Mouse (Mus musculus) leukemia stem cell, adult 10-12 weeks (primary cell): ENCODE data around the gene Abca2. TPM values are rescaled to one million over a fixed set of nuclear protein-coding genes. Genes with fewer than 3 reads are reported as not detected.

ENCODE experiments used
- polyA plus RNA-seq: library from polyadenylated mRNA; stranded (reverse); fragments of >175 nt; gene quantifications from 2 replicates; pipeline ENCODE4 v1.2.3, GENCODE M21; 2012; ENCODE audit warnings: low replicate concordance

Gene Abca2
- 8.3 and 12.8 TPM in 2 replicates for polyA plus RNA-seq

DNA sequence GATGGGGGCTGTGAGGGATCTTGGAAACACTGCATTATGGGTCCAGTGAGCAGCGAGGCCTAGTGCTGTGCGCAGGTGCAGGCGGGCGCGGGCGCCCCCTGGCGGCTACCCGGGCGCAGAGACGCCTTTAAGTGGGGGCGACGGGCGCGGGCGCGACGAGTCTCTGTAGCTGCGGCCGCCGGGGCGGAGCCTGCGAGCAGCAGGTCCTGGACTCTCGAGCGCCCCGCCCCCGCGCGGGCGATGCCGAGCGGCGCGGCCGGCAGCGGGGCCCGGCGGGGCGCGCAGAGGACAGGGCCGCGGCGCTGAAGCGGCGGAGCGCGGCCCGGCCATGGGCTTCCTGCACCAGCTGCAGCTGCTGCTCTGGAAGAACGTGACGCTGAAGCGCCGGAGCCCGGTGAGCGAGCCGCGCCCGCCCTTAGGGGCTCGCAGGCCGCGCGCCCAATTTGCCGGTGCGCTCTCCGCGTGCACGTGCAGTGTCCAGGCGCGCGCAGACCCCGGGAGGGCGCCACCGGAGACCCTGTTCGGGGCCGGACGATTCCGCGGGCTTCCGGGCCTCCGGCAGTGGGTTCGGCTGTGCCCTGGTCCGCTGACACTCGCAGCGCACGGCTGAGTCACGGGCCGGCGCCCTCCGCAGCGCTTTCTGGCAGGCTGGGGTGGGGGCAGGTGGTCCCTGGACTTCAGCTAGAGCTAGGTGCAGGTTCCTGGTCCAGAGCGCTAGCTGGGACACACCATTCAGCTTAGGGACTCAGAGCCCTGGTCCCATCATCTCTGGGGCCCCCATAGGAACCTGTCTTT, at the start of gene Abca2:
Abca2 (plus strand) TSS at position 262 of the 795 bp plus-strand sequence.

DNA sequence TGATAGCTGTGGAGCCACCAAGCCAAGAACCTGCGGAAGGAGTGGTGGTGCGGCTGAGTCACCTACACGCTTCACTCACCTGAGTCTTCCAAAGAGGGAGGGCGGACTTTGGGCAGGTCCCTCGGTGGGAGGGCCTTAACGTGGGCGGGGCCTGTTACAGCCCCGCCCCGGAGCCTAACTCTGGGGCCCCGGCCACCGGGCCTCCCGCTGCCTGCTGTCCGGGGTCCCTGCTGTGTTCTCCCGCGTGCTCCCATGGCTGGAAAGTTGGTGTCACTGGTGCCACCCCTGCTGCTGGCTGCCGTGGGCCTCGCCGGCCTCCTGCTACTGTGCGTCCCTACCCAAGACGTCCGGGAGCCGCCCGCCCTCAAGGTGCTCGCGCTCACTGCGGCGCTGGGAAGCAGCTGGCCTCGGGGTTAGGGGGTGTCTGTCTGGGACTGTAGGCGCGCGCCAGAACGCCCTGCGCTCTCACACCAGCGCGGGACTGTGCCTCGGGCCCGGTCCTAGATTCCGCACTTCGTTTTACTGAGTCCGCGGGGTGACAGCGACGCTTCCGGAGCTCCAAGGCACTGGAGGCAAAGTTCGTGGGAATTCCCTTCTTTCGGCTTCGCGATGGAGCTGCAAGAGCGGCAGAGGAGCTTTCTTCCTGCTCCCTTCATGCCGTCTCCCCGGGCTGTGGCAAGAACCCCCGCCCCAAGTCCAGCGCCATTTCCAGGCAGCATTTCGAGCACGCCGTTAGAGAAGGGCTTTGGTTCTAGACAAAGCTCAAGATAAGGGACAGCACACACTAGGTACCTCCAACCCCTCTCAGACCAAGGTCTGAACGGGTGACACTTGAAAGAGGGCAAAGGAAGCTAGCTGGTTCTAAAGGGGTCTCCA, 32.5 kb upstream of the Abca2 start, which contains the start of gene Entpd2:
Entpd2 (plus strand) TSS at position 154 of the 876 bp plus-strand sequence.

DNA sequence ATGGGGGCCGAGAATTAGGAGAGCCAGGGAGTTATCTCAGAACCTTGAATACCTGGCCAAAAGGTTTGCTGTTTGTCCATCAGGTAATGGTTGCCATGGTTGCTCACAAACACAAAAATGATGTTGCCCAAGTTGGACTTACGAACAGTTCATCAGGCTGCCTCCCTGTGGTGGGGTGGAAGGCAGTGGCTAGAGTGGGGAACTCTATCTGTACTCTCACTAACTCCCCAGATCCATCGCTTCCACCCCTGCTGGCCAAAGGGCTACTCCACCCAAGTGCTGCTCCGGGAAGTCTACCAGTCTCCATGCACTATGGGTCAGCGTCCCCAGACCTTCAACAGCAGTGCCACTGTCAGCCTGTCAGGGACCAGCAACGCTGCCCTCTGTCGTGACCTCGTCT, 29.5 kb upstream of the Abca2 start, which contains the start of gene Npdc1:
Npdc1 (plus strand) TSS at position 301 of the 400 bp plus-strand sequence.

DNA sequence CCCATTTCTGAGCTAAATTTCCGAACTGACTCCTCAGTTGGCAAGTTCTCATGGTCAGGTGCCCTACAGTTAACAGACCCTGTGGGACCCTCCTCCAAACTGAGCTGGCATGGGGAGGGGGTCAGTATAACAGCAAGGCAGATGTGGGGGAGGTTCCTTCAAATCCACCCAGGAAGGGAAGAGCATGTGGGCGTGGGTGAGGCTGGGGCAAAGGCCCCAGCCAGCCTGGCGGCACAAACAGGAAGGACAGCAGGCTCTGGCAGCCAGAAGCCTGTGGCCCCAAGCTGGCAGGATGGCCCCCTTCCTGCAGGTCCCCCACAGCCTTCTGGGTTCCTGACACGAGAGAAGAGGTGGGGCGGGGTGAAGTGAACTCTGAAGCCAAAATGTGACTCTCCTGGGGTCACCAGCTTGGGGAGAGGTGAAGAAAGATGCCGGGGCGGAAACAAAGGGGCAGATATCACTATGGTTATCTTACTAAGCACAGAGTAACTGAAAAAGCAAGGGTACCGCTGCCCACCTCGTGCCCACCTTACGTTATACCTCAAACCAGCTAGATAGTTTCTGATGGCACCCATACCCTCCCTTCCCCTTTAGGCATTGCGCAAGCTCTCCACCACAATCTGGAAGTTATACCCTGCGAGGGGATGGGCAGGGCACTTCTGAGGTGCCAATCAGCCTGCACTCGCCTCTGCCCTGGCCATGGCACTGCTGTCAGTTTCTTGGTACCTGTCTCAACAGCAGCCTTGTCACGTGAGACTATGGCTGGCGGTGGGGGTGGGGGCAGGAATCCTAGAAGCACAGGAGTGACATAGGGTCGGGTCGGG, 5.7 kb upstream of the Abca2 start, which contains the start of gene Fut7:
Fut7 (plus strand) TSS at position 681 of the 824 bp plus-strand sequence.

DNA sequence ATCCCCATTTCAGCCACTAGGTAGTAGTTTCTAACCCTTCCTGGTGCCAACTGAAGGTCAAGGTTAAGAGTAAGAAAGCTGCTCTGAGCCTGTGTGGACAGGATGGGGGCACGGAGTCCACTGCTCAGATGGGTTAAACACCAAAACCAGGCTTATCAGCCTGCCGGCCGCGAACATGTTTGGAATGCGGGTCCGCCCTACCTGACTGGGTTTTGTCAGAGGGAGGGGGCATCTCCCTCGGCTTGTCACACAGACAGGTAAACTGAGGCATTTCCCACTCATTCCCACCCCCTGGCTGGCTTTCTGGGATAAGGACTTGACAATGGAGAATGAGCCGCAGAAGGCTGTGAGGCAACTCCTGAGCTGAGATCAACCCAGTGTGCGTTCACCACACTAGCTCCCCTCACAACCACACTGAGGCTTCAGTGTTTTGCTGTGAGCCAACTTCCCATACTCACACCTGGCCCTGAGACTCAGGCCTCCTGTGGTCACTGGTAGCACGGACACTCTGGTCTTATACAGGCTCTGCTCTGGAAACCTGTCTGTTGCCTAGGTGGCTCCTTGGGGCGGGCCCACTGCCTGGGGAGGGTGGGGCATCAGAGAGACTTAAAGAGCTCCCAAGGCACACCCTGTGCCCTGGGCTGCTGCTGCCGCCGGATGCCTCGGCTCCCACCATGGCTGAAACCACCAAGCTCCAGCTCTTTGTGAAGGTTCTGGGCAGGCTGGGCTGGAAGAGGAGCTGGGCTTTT, 27.9 kb downstream of the Abca2 start, which contains the start of gene Clic3:
Clic3 (plus strand) TSS at position 634 of the 749 bp plus-strand sequence.

DNA sequence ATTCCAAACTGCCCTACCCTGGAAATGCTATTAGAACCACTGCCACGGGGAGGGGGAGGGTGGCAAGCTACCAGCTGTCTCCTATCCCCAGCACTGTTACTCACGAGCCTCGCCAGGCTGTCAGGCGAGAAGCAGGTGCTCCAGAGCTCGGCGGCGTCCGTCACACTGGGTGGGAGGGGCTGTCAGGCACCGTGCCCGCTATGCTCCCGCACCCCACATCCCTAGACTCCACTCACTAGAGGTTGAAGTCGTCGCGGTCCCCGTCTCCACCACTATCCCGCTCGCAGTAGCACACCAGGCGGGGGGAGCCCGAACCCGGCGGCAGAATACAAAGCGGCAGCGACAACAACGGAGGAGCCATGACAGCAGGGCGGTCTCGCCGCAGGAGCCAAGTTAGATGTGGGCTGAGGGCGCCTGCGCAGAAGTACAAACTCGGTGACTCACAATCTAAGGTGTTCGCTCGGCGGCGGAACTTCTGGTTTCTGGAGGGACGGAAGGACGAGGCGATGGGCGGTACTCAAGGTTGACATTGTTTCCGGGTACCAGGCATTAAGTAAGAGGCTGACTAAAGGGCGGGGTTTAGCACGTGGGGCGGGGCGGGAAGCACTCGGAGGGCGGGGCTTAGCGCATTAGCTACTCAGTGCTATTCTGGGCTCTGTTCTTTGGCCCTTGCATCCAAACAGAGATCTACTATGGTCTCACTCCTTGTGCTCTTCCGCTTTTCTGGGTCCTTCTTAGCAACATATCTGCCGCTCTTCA, 32.2 kb downstream of the Abca2 start, which contains the start of gene Paxx:
Paxx (minus strand) TSS at position 544 of the 759 bp plus-strand sequence.

DNA sequence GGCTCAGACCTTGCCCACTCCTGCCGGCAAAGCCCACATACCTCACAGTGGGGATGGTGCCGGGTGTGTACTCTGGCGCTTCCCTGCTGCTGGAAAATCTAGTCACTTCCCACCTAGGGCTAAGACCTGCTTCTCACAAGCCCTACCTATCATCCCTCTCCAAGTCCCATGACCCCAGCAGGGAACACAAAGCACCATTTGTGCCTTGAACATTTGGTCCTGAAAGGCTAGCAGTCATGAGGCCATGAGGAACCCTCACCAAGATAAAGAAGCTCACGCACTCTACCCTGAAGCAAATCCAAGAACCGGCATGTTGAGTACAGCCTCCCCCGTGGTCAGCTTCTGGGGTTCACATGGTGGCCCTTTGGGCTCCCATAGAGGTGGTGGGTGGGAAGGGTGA, 41.5 kb downstream of the Abca2 start, which contains the start of gene Ptgds:
Ptgds (minus strand) TSS at position 78 of the 400 bp plus-strand sequence.

DNA sequence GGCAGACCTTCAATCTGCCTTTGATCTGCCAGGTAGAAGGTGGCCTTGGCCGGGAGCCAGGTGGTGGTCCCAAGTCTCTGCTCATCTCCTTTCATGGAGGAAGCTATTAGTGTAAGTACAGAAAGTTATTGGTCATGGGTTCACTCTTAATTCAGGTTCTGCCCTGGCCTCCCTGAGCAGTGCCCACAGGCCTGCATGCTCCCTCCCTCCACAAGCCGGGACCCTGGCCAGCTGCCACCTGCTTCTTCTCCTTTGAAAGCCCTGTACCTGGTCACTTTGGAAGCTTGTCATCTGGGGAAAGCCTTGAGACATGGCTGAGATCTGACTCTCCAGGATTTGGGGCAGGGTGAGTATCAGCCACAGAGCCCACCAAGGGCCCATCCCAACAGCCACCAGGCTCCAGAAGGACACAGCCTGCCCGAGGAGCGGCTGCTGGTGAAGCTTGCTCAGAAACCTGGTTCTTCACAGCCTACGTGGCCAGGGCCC, 65.0 kb downstream of the Abca2 start, which contains the start of gene Lcn12:
Lcn12 (minus strand) TSS at position 436 of the 486 bp plus-strand sequence.

Other genes starting within 250 kb of the Abca2 start
- gene Nrarp, start 247.9 kb upstream of the Abca2 start, polyA plus RNA-seq, result 24.8 and 34.7 TPM in 2 replicates
- gene Tor4a, start 231.8 kb upstream of the Abca2 start, polyA plus RNA-seq, result 13.1 and 16.5 TPM in 2 replicates
- 15.0 and 19.0 TPM in 2 replicates for gene Nelfb, start 217.2 kb upstream of the Abca2 start, polyA plus RNA-seq
- gene Stpg3, start 214.1 kb upstream of the Abca2 start, polyA plus RNA-seq, result 0.22 TPM in 1 of 2 replicates, not detected in the other
- gene Fam166a, start 210.0 kb upstream of the Abca2 start, polyA plus RNA-seq, result 0.16 TPM in 1 of 2 replicates, not detected in the other
- gene Tubb4b, start 204.0 kb upstream of the Abca2 start, polyA plus RNA-seq, result 147 and 477 TPM in 2 replicates
- gene Slc34a3, start 194.3 kb upstream of the Abca2 start, polyA plus RNA-seq, result not detected in 2 replicates
- gene Rnf224, start 191.9 kb upstream of the Abca2 start, polyA plus RNA-seq, result 0.10 TPM in 1 of 2 replicates, not detected in the other
- 5.6 and 9.1 TPM in 2 replicates for gene Rnf208, start 186.4 kb upstream of the Abca2 start, polyA plus RNA-seq
- gene Cysrt1, start 186.3 kb upstream of the Abca2 start, polyA plus RNA-seq, result not detected in 2 replicates
- gene AL732309.1, start 181.8 kb upstream of the Abca2 start, polyA plus RNA-seq, result 3.1 and 3.2 TPM in 2 replicates
- gene Tmem203, start 173.3 kb upstream of the Abca2 start, polyA plus RNA-seq, result 6.8 and 7.2 TPM in 2 replicates
- gene Tprn, start 166.1 kb upstream of the Abca2 start, polyA plus RNA-seq, result 57.8 and 59.6 TPM in 2 replicates
- gene Ssna1, start 156.3 kb upstream of the Abca2 start, polyA plus RNA-seq, result 111 and 119 TPM in 2 replicates
- gene Anapc2, start 156.2 kb upstream of the Abca2 start, polyA plus RNA-seq, result 11.4 and 18.3 TPM in 2 replicates
- not detected in 2 replicates for gene Tmem210, start 140.6 kb upstream of the Abca2 start, polyA plus RNA-seq
- gene Lrrc26, start 138.8 kb upstream of the Abca2 start, polyA plus RNA-seq, result not detected in 2 replicates
- 0.09 and 0.26 TPM in 2 replicates for gene Grin1, start 109.5 kb upstream of the Abca2 start, polyA plus RNA-seq
- 27.7 and 53.0 TPM in 2 replicates for gene Man1b1, start 96.4 kb upstream of the Abca2 start, polyA plus RNA-seq
- gene Dpp7, start 72.3 kb upstream of the Abca2 start, polyA plus RNA-seq, result 4.2 and 10.5 TPM in 2 replicates
- 5.6 and 9.7 TPM in 2 replicates for gene Uap1l1, start 63.0 kb upstream of the Abca2 start, polyA plus RNA-seq
- 82.8 and 125 TPM in 2 replicates for gene Sapcd2, start 56.4 kb upstream of the Abca2 start, polyA plus RNA-seq
- gene Entpd2, start 32.8 kb upstream of the Abca2 start, polyA plus RNA-seq, result 0.67 TPM in 1 of 2 replicates, not detected in the other
- gene Npdc1, start 29.4 kb upstream of the Abca2 start, polyA plus RNA-seq, result 8.1 and 13.5 TPM in 2 replicates
- 2.3 TPM in 1 of 2 replicates, not detected in the other for gene Fut7, start 5.4 kb upstream of the Abca2 start, polyA plus RNA-seq
- not detected in 2 replicates for gene Clic3, start 28.1 kb downstream of the Abca2 start, polyA plus RNA-seq
- 30.3 and 31.6 TPM in 2 replicates for gene Paxx, start 32.4 kb downstream of the Abca2 start, polyA plus RNA-seq
- not detected in 2 replicates for gene Ptgds, start 41.3 kb downstream of the Abca2 start, polyA plus RNA-seq
- gene Lcn12, start 65.2 kb downstream of the Abca2 start, polyA plus RNA-seq, result not detected in 2 replicates
- 15.5 and 54.4 TPM in 2 replicates for gene Fbxw5, start 72.0 kb downstream of the Abca2 start, polyA plus RNA-seq
- not detected in 2 replicates for gene C8g, start 73.0 kb downstream of the Abca2 start, polyA plus RNA-seq
- gene Traf2, start 118.2 kb downstream of the Abca2 start, polyA plus RNA-seq, result 3.7 and 9.7 TPM in 2 replicates
- gene Edf1, start 129.1 kb downstream of the Abca2 start, polyA plus RNA-seq, result 336 and 839 TPM in 2 replicates
- 0.48 and 1.4 TPM in 2 replicates for gene Mamdc4, start 146.1 kb downstream of the Abca2 start, polyA plus RNA-seq
- gene Phpt1, start 146.5 kb downstream of the Abca2 start, polyA plus RNA-seq, result 1.0 and 2.6 TPM in 2 replicates
- gene Ajm1, start 153.1 kb downstream of the Abca2 start, polyA plus RNA-seq, result 3.0 and 3.9 TPM in 2 replicates
- gene Rabl6, start 179.8 kb downstream of the Abca2 start, polyA plus RNA-seq, result 67.9 and 125 TPM in 2 replicates
- not detected in 2 replicates for gene Ccdc183, start 189.0 kb downstream of the Abca2 start, polyA plus RNA-seq
- 1.6 and 4.4 TPM in 2 replicates for gene Tmem141, start 193.3 kb downstream of the Abca2 start, polyA plus RNA-seq
- 41.7 and 86.1 TPM in 2 replicates for gene Fcna, start 199.3 kb downstream of the Abca2 start, polyA plus RNA-seq
- not detected in 2 replicates for gene Lcn8, start 224.4 kb downstream of the Abca2 start, polyA plus RNA-seq
- not detected in 2 replicates for gene Lcn5, start 229.2 kb downstream of the Abca2 start, polyA plus RNA-seq
- gene Lcn6, start 248.1 kb downstream of the Abca2 start, polyA plus RNA-seq, result not detected in 2 replicates